Mouse (Mus musculus) CH12.LX (cell line): Measurements from ENCODE around the gene Cacna1s. TPM values are rescaled to one million over a fixed set of nuclear protein-coding genes. Genes with fewer than 3 reads are reported as not detected.

Experiments used
- DNase-seq: peaks from one replicate; pipeline ENCODE4 v3.0.0-alpha.2; 2013; ENCODE audit errors: extremely low read depth
- H3K27ac ChIP-seq: 2 replicates; pipeline ENCODE4 v1.5.1; 2012; ENCODE audit warnings: low read depth, mild to moderate bottlenecking, control low read depth, moderate library complexity; ENCODE audit not compliant: insufficient read depth
- H3K27me3 ChIP-seq: replicated peaks from 2 replicates; pipeline ENCODE3; 2012; ENCODE audit warnings: inconsistent platforms
- H3K36me3 ChIP-seq, 2 experiments: replicated peaks in 1 of 2; 2 replicates each; pipeline versions ENCODE3 to v1.6.1; 2012; ENCODE audit warnings: inconsistent platforms in 1 of 2, low read length in 1 of 2, mild to moderate bottlenecking in 1 of 2, mixed read lengths in 1 of 2, moderate library complexity in 1 of 2; ENCODE audit not compliant: control insufficient read depth in 1 of 2, insufficient read depth in 1 of 2
- H3K4me1 ChIP-seq, 2 experiments: 2 replicates each; pipeline ENCODE4 v1.6.1; 2012; ENCODE audit warnings: inconsistent platforms in 1 of 2, moderate library complexity in 1 of 2; ENCODE audit not compliant: insufficient read depth in 2 of 2, control insufficient read depth in 1 of 2
- H3K4me2 ChIP-seq: 2 replicates; pipeline ENCODE4 v1.6.1; 2012; ENCODE audit warnings: low read depth, mild to moderate bottlenecking, control low read depth; ENCODE audit not compliant: poor library complexity, insufficient read depth, severe bottlenecking
- H3K4me3 ChIP-seq, 3 experiments: fragments of 150-350 bp in 1 of 3; sonication (generic) in 1 of 3; replicated peaks in 1 of 3; 2 replicates each; pipeline versions ENCODE3 to v1.5.1; 2011 to 2012; ENCODE audit warnings: low read depth in 2 of 3, low read length in 2 of 3, mild to moderate bottlenecking in 2 of 3, moderate library complexity in 2 of 3, control low read depth in 1 of 3, improper control_type of control experiment in 1 of 3, inconsistent platforms in 1 of 3, mixed read lengths in 1 of 3; ENCODE audit not compliant: poor library complexity in 1 of 3
- H3K79me2 ChIP-seq: replicated peaks from 2 replicates; pipeline ENCODE4 v1.6.1; 2012; ENCODE audit warnings: mild to moderate bottlenecking, moderate library complexity; ENCODE audit not compliant: control insufficient read depth, poor library complexity, insufficient read depth, severe bottlenecking; ENCODE audit errors: extremely low read depth
- H3K9ac ChIP-seq: 2 replicates; pipeline ENCODE4 v1.6.1; 2012; ENCODE audit warnings: low read depth, mild to moderate bottlenecking, control low read depth, moderate library complexity; ENCODE audit not compliant: insufficient read depth
- H3K9me3 ChIP-seq: replicated peaks from 2 replicates; pipeline ENCODE3; 2012; ENCODE audit warnings: low read length, inconsistent platforms, mixed read lengths
- CTCF ChIP-seq, 2 experiments: IDR thresholded peaks in 1 of 2; conservative IDR thresholded peaks in 1 of 2; 2 replicates each; pipeline ENCODE4 v1.5.1; 2011 to 2012; ENCODE audit warnings: low read depth in 2 of 2, low read length in 2 of 2, improper control_type of control experiment in 1 of 2, inconsistent platforms in 1 of 2, mild to moderate bottlenecking in 1 of 2, moderate library complexity in 1 of 2
- EP300 ChIP-seq: IDR thresholded peaks from 2 replicates; pipeline ENCODE4 v1.6.1; 2011; ENCODE audit warnings: low read length, improper control_type of control experiment
- GABPA ChIP-seq: IDR thresholded peaks from 2 replicates; pipeline ENCODE4 v1.6.1; 2012; ENCODE audit warnings: low read depth, low read length, improper control_type of control experiment, inconsistent platforms; ENCODE audit not compliant: insufficient replicate concordance
- MEF2A ChIP-seq: IDR thresholded peaks from 2 replicates; pipeline ENCODE4 v1.6.1; 2014; ENCODE audit warnings: low read depth, mild to moderate bottlenecking, inconsistent platforms, low read length, improper control_type of control experiment, borderline replicate concordance
- MXI1 ChIP-seq: IDR thresholded peaks from 2 replicates; pipeline ENCODE4 v1.6.1; 2011; ENCODE audit warnings: mild to moderate bottlenecking, low read depth, low read length, improper control_type of control experiment
- PAX5 ChIP-seq: IDR thresholded peaks from 2 replicates; pipeline ENCODE4 v1.6.1; 2012; ENCODE audit warnings: low read length, inconsistent platforms, mixed read lengths
- POLR2A ChIP-seq: IDR thresholded peaks from 2 replicates; pipeline ENCODE4 v1.6.1; 2011; ENCODE audit warnings: low read depth, mild to moderate bottlenecking, improper control_type of control experiment, low read length
- RAD21 ChIP-seq: IDR thresholded peaks from 2 replicates; pipeline ENCODE4 v1.6.1; 2011; ENCODE audit warnings: low read depth, mild to moderate bottlenecking, low read length, improper control_type of control experiment, moderate library complexity
- RCOR1 ChIP-seq: conservative IDR thresholded peaks from 2 replicates; pipeline ENCODE4 v1.6.1; 2012; ENCODE audit warnings: low read depth, mild to moderate bottlenecking, inconsistent platforms, low read length, improper control_type of control experiment
- SMC3 ChIP-seq: IDR thresholded peaks from 2 replicates; pipeline ENCODE4 v1.6.1; 2011; ENCODE audit warnings: low read depth, low read length, improper control_type of control experiment
- UBTF ChIP-seq: IDR thresholded peaks from 2 replicates; pipeline ENCODE4 v1.6.1; 2012; ENCODE audit warnings: low read depth, mild to moderate bottlenecking, inconsistent platforms, low read length, improper control_type of control experiment, moderate library complexity
- USF2 ChIP-seq: conservative IDR thresholded peaks from 2 replicates; pipeline ENCODE4 v1.6.1; 2011; ENCODE audit warnings: low read depth, low read length, improper control_type of control experiment
- ZMIZ1 ChIP-seq: IDR thresholded peaks from 2 replicates; pipeline ENCODE4 v1.6.1; 2012; ENCODE audit warnings: low read depth, mild to moderate bottlenecking, inconsistent platforms, low read length, improper control_type of control experiment
- dilution Hi-C: fragments of 300-500 bp; cut with MboI; formaldehyde crosslinking; loops from 2 replicates; pipeline ENCODE4 v1.14.3; 2020; ENCODE audit warnings: low sequenced_read_pairs; ENCODE audit not compliant: extremely low pct_unique_long_range_greater_than_20kb, extremely low pct_ligation_motif_present
- in situ Hi-C: fragments of 300-500 bp; cut with MboI; formaldehyde crosslinking; loops from 3 replicates; pipeline ENCODE4 v1.14.3; 2019; ENCODE audit warnings: low sequenced_read_pairs, low pct_ligation_motif_present, low pct_unique_long_range_greater_than_20kb, mixed read lengths
- polyA plus RNA-seq: library from polyadenylated mRNA; unstranded; fragments of >175 nt; gene quantifications from 2 replicates; pipeline ENCODE4 v1.2.1, GENCODE M21; 2012; ENCODE audit warnings: low read depth; ENCODE audit not compliant: insufficient read length
- total RNA-seq, 2 experiments: library from RNA; depleted of rRNA; stranded (reverse); fragments of 300-350 nt in 1 of 2; fragments of >200 nt in 1 of 2; gene quantifications; 2 replicates each; pipeline ENCODE4 v1.2.3; 2012 to 2014

The Cacna1s gene
- total and polyA plus RNA-seq, 3 experiments: 33.9 to 90.0 (median 61.7) TPM

DNA sequence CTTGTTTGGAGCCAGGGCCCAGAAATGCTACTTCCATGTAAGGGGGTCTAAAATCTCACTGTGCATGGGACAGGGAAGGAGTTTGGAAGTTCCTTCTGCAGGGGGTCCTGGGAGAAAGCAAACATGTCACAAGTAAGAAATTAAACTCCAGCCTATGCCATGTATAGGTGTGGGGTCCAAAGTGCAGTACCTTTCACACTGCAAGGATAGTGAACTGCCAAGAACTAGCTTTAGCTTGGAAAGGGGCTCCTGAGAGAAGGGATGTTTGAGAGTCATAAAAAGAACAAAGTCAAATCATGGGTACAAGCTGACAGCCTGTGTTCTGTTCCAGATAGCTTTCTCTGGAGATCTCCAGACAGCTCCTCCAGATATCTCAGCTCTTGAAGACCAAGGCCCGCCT is 28.6 kb downstream of the Cacna1s start:
- Histone ChIP-seq H3K4me3 (no peak overlapping the region), H3K9me3 (peaks cover 2% of the 10 kb centered on the region), H3K9ac (no peak overlapping the region), H3K36me3 (no peaks in the 10 kb centered on the region), H3K4me1 (no peaks in the 10 kb centered on the region)
- dilution Hi-C loops (no loop called here), in situ Hi-C loops (no loop called here)
- no peak for DNase-seq
- TF ChIP-seq RCOR1 (no peak), GABPA (no peak), MEF2A (no peak), MXI1 (no peak), CTCF (conservative IDR thresholded peaks at IDR 0.05 in 1 of 2, IDR thresholded peaks at IDR 0.05 in 1 of 2; ENCODE audit: low read depth in 2 of 2, low read length in 2 of 2) (no peak)
- TF ChIP-seq, all 38 proteins: peak for 0
- H3K4me2 ChIP-seq: no peak overlapping the region
- H3K27ac ChIP-seq: no peak overlapping the region
- no peaks in the 10 kb centered on the region for H3K79me2 ChIP-seq
- H3K27me3 ChIP-seq: peaks cover 64% of the 10 kb centered on the region

DNA sequence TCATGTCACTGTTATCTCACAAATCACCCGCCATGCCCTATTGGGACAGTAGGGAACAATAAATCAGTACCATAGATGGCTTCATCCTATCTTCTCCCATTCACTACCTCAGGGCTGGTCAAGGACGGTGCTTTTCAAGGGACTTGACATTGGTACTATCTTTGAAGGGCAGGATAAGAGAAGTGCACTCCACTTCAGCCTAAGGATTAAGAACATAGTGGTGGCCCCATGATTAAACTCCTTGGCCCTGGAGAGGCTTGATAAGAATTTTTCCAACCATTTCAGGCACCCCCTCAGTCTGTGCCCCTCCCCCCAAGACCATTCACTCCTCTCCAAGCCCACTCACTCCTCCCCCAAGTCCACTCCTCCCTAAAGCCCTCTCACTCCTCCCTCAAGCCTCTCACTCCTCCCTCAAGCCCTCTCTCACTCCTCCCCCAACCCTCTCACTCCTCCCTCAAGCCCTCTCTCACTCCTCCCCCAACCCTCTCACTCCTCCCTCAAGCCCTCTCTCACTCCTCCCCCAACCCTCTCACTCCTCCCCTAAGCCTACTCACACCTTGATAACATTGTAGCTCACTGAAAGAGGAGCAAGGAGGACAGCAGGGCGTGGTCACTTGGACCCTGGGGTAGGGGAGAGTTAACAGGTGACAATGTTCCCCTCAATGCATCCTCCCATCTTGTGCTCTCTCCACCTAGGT is 33.6 kb downstream of the Cacna1s start:
- no peak overlapping the region for H3K27ac ChIP-seq
- dilution Hi-C loops (no loop called here), in situ Hi-C loops (no loop called here)
- no peak for TF ChIP-seq POLR2A
- no peak for TF ChIP-seq RAD21
- no peak for DNase-seq
- H3K4me2 ChIP-seq: no peak overlapping the region
- no peaks in the 10 kb centered on the region for H3K4me1 ChIP-seq
- no peaks in the 10 kb centered on the region for H3K79me2 ChIP-seq
- H3K4me3 ChIP-seq: no peak overlapping the region
- no peak overlapping the region for H3K9ac ChIP-seq
- no peaks in the 10 kb centered on the region for H3K36me3 ChIP-seq
- peaks cover 2% of the 10 kb centered on the region for H3K9me3 ChIP-seq
- peaks cover 70% of the 10 kb centered on the region for H3K27me3 ChIP-seq

DNA sequence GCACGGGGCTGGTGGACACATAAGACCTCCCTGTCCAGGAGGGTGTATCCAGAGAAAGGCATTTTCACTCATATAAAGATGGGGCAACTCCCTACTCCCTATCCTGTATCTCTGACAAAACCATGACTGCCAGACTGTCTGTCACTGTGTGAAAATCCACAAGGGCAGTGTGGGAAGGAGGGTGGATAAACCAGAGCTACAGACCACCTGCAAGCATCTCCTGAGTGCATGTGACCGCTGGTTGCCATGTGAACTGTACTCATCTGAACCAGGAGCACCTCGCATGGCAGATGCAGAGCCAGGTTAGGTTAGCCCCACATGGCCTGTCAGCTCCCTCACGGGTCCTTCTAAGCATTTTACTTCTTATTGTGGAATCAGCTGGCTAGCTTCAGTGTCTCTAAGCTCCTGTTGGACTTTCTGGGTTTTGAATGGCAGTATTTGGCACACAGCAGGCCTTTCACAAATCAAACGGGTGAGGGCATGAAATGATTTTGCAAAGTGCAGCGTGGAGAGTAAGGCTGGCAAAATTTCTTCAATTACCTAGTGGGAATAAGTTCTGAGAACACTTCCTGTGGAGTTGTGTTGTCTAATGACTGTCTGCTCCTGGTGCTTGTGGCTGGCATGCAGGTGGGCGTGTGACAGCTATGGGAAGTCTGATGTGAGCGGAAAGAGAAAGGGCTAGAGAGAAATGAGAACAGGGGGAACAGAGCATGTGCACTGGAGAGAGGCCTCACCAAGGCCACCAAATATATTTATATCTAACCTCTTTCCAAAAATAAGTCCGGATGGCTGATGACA is 37.0 kb downstream of the Cacna1s start:
- TF ChIP-seq RAD21 (no peak), SMC3 (no peak), POLR2A (no peak), EP300 (no peak), PAX5 (no peak), RCOR1 (no peak), USF2 (no peak), GABPA (no peak), ZMIZ1 (no peak), UBTF (no peak)
- no peak overlapping the region for H3K4me3 ChIP-seq
- H3K36me3 ChIP-seq: no peaks in the 10 kb centered on the region
- no peak overlapping the region for H3K27ac ChIP-seq
- no peaks in the 10 kb centered on the region for H3K4me1 ChIP-seq
- H3K9me3 ChIP-seq: no peaks in the 10 kb centered on the region
- in situ Hi-C loops: no loop called here
- no peak overlapping the region for H3K4me2 ChIP-seq
- no peak for DNase-seq
- H3K27me3 ChIP-seq: peaks cover 84% of the 10 kb centered on the region
- no peak overlapping the region for H3K9ac ChIP-seq
- no peaks in the 10 kb centered on the region for H3K79me2 ChIP-seq
- dilution Hi-C loops: no loop called here
